Mouse (Mus musculus) ES-Bruce4 (cell line): Measurements from ENCODE around the gene Pik3r6. TPM values are rescaled to one million over a fixed set of nuclear protein-coding genes. Genes with fewer than 3 reads are reported as not detected.

ENCODE experiments used
- H3K27ac ChIP-seq: 2 replicates; pipeline ENCODE4 v1.5.1; 2012; ENCODE audit warnings: low read length, inconsistent platforms; ENCODE audit not compliant: insufficient read depth
- H3K27me3 ChIP-seq: 2 replicates; pipeline ENCODE4 v1.6.1; 2012; ENCODE audit warnings: mild to moderate bottlenecking, low read length, inconsistent platforms; ENCODE audit not compliant: control insufficient read depth, poor library complexity, insufficient read depth, severe bottlenecking
- H3K36me3 ChIP-seq: 2 replicates; pipeline ENCODE4 v1.6.1; 2012; ENCODE audit warnings: inconsistent platforms, mild to moderate bottlenecking, low read length, moderate library complexity; ENCODE audit not compliant: control insufficient read depth, poor library complexity, insufficient read depth, severe bottlenecking
- H3K4me1 ChIP-seq: one replicate; pipeline ENCODE4 v1.8.1; 2011; ENCODE audit warnings: low read length; ENCODE audit not compliant: control insufficient read depth, insufficient read depth
- H3K4me3 ChIP-seq: 2 replicates; pipeline ENCODE4 v1.5.1; 2011; ENCODE audit warnings: low read depth, mild to moderate bottlenecking, low read length
- H3K9ac ChIP-seq: 2 replicates; pipeline ENCODE4 v1.6.1; 2012; ENCODE audit warnings: low read depth, mild to moderate bottlenecking, inconsistent platforms; ENCODE audit not compliant: poor library complexity, severe bottlenecking
- H3K9me3 ChIP-seq: replicated peaks from 2 replicates; pipeline ENCODE4 v1.6.1; 2012; ENCODE audit warnings: mild to moderate bottlenecking, low read length, inconsistent platforms; ENCODE audit not compliant: control insufficient read depth, poor library complexity, insufficient read depth, severe bottlenecking
- CTCF ChIP-seq: IDR thresholded peaks from one replicate; pipeline ENCODE4 v1.8.1; 2011; ENCODE audit warnings: low read depth, low read length
- EP300 ChIP-seq: IDR thresholded peaks from 2 replicates; pipeline ENCODE4 v1.6.1; 2011; ENCODE audit warnings: low read depth, low read length; ENCODE audit not compliant: insufficient read depth
- POLR2A ChIP-seq: IDR thresholded peaks from one replicate; pipeline ENCODE4 v1.8.1; 2011; ENCODE audit warnings: low read length; ENCODE audit not compliant: insufficient read depth
- polyA plus RNA-seq: library from polyadenylated mRNA; stranded (reverse); fragments of >200 nt; gene quantifications from 2 replicates; pipeline ENCODE4 v1.2.4, GENCODE M21; 2011; ENCODE audit warnings: low read depth; ENCODE audit not compliant: missing spikeins, insufficient read depth, insufficient read length

Pik3r6 gene
- polyA plus RNA-seq, 1 experiment = not detected

GRCm38 (mm10) chr11:68580566-68580965 is 77.7 kb downstream of the Pik3r6 start:
- Histone ChIP-seq H3K4me1 (no peaks in the 10 kb centered on the region), H3K27me3 (no peaks in the 10 kb centered on the region), H3K36me3 (no peaks in the 10 kb centered on the region), H3K9ac (no peak overlapping the region), H3K27ac (no peak overlapping the region), H3K9me3 (no peaks in the 10 kb centered on the region), H3K4me3 (no peak overlapping the region)
- no peak for TF ChIP-seq POLR2A
- no peak for TF ChIP-seq CTCF
- no peak for TF ChIP-seq EP300

- Histone ChIP-seq H3K27me3 (peaks cover 3% of the 10 kb centered on the region; the same call in 1 of the 2 replicates), H3K4me1 (no peaks in the 10 kb centered on the region), H3K27ac (no peak overlapping the region), H3K36me3 (no peaks in the 10 kb centered on the region), H3K9ac (no peak overlapping the region), H3K4me3 (no peak overlapping the region), H3K9me3 (no peaks in the 10 kb centered on the region)
- TF ChIP-seq EP300 = no peak
- TF ChIP-seq POLR2A = no peak
Observed at GRCm38 (mm10) chr11:68583225-68583624, 80.4 kb downstream of the Pik3r6 start.

GRCm38 (mm10) chr11:68583906-68584480 is 81.2 kb downstream of the Pik3r6 start:
- Histone ChIP-seq H3K9ac (no peak overlapping the region), H3K4me1 (no peaks in the 10 kb centered on the region), H3K27me3 (peaks cover 3% of the 10 kb centered on the region; the same call in 1 of the 2 replicates), H3K27ac (no peak overlapping the region), H3K36me3 (no peaks in the 10 kb centered on the region), H3K9me3 (no peaks in the 10 kb centered on the region), H3K4me3 (no peak overlapping the region)
- TF ChIP-seq POLR2A (no peak), EP300 (no peak), CTCF (no peak)

GRCm38 (mm10) chr11:68585890-68586289 is 83.1 kb downstream of the Pik3r6 start:
- Histone ChIP-seq H3K27ac (no peak overlapping the region), H3K36me3 (no peaks in the 10 kb centered on the region), H3K27me3 (peaks cover 3% of the 10 kb centered on the region; the same call in 1 of the 2 replicates), H3K9me3 (no peaks in the 10 kb centered on the region), H3K9ac (no peak overlapping the region), H3K4me1 (no peaks in the 10 kb centered on the region), H3K4me3 (no peak overlapping the region)
- TF ChIP-seq CTCF = peak; percentile 59
- TF ChIP-seq EP300 = no peak

GRCm38 (mm10) chr11:68586721-68587120 is 83.9 kb downstream of the Pik3r6 start, which contains the start of gene Ccdc42:
TSS of gene Ccdc42 (plus strand) at chr11:68587021.
- Histone ChIP-seq H3K4me3 (no peak within 1 kb of the TSS), H3K27me3 (peaks cover 3% of the 10 kb centered on the region; the same call in 1 of the 2 replicates), H3K4me1 (no peaks in the 10 kb centered on the region), H3K36me3 (no peaks in the 10 kb centered on the region), H3K9me3 (no peaks in the 10 kb centered on the region), H3K27ac (no peak within 1 kb of the TSS), H3K9ac (no peak within 1 kb of the TSS)
- TF ChIP-seq EP300 (no peak), CTCF (no peak), POLR2A (no peak)

- H3K27ac ChIP-seq = no peak overlapping the region
- H3K36me3 ChIP-seq = no peaks in the 10 kb centered on the region
- TF ChIP-seq CTCF (peak; percentile 89), POLR2A (no peak)
- no peak overlapping the region for H3K9ac ChIP-seq
- H3K9me3 ChIP-seq = no peaks in the 10 kb centered on the region
- H3K27me3 ChIP-seq = peaks cover 3% of the 10 kb centered on the region; the same call in 1 of the 2 replicates
- H3K4me1 ChIP-seq = no peaks in the 10 kb centered on the region
- no peak overlapping the region for H3K4me3 ChIP-seq
Observed at GRCm38 (mm10) chr11:68589055-68589809, 86.4 kb downstream of the Pik3r6 start.
